14 mouse cellular contexts compared by ENCODE assay signal in the genomic region with DNA sequence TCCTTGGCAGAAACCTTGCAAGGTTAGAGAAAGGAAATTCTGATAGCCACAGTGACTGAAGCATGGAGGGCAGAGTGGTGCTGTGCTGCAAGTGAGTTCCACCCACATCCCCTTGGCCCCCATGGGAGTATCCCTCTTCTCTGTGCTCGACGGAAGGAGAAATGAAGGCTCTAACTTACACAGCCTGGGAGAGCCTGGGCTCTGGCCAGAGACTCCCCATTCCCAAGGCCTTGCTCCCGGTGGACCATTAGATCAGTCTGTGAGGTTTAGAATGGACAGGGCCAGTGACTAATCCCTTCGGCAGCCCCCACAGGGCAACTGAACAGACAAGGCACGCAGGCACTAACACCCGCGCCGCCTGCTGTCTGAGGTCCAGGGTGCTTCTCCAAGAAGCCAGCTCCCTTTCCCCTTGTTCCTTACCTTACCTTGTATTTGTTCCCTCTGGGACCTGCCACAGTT. TPM values are rescaled to one million over a fixed set of nuclear protein-coding genes. Genes with fewer than 3 reads are reported as not detected.
DNase-seq lines count a peak whose midpoint lies in the region; ATAC-seq and TF ChIP-seq lines count a peak whose summit lies in the region.
"Had no signal": no experiment of that assay in that cellular context is flagged by ENCODE, and none has a peak within 500 bp of the region (broad histone marks: within the 10 kb centered on the region; RNA-seq: fewer than 3 reads in every experiment).

No protein-coding gene starts in this region.

- no peaks in the 10 kb centered on the region for H3K4me1 ChIP-seq in intestine, embryonic 14.5 days (replicated peaks; ENCODE audit: control insufficient read depth, insufficient read depth, low read length)
- no peaks in the 10 kb centered on the region for H3K4me1 ChIP-seq in intestine, embryonic 15.5 days (replicated peaks)
- H3K4me1 ChIP-seq: embryonic facial prominence, embryonic 10.5 days; hindbrain, embryonic 13.5 days; lung, embryonic 15.5 days had no signal

- no peaks in the 10 kb centered on the region for H3K79me2 ChIP-seq in macrophage (ENCODE audit: inconsistent target)

- ATAC-seq in intestine, embryonic 14.5 days (replicated peaks; ENCODE audit: low FRiP score, low TSS enrichment, low read depth) = no peak
- ATAC-seq in intestine, embryonic 15.5 days = no peak
- ATAC-seq in Patski = peak; percentile 20

- H3K27ac ChIP-seq in intestine, embryonic 14.5 days (ENCODE audit: low read depth) = no peak overlapping the region
- no peak overlapping the region for H3K27ac ChIP-seq in intestine, embryonic 15.5 days
- peak overlapping the region; percentile 77 for H3K27ac ChIP-seq in macrophage
- H3K27ac ChIP-seq: embryonic facial prominence, embryonic 10.5 days; hindbrain, embryonic 13.5 days; lung, embryonic 15.5 days; midbrain, embryonic 10.5 days; stomach, postnatal 0 days had no signal

- 81% methylated on average over 8 of the region's 8 CpGs for WGBS in intestine, embryonic 14.5 days
- WGBS in intestine, embryonic 15.5 days = 81% methylated on average over 8 of the region's 8 CpGs
- WGBS in macrophage (ENCODE audit: missing documents) = 75% methylated on average over 8 of the region's 8 CpGs

- POLR2A ChIA-PET in Patski (lab: Charles Lee) = no interaction called here

- TF ChIP-seq CTCF in Patski (IDR thresholded peaks at IDR 0.05) = no peak

- peak; percentile 40 for DNase-seq in intestine, embryonic 14.5 days (ENCODE audit: low spot score)
- no peak for DNase-seq in Patski (ENCODE audit: low read depth, low spot score)
- DNase-seq in gastrocnemius, postnatal 25 days = peak; percentile 39
- DNase-seq in urinary bladder, adult 2 months (ENCODE audit: low spot score) = no peak
- no peak for DNase-seq in kidney, postnatal 10 days
- DNase-seq in lung, postnatal 14 days = no peak
- DNase-seq: cerebellum, adult 2 months had no signal

- H3K4me2 ChIP-seq in intestine, embryonic 14.5 days (ENCODE audit: low read length) = no peak overlapping the region
- H3K4me2 ChIP-seq in intestine, embryonic 15.5 days (replicated peaks) = no peak overlapping the region
- H3K4me2 ChIP-seq: hindbrain, embryonic 13.5 days; lung, embryonic 15.5 days had no signal

- H3K9me3 ChIP-seq in intestine, embryonic 14.5 days (ENCODE audit: control insufficient read depth, low read length) = no peaks in the 10 kb centered on the region
- H3K9me3 ChIP-seq in intestine, embryonic 15.5 days = no peaks in the 10 kb centered on the region
- H3K9me3 ChIP-seq: embryonic facial prominence, embryonic 10.5 days; hindbrain, embryonic 13.5 days; lung, embryonic 15.5 days; midbrain, embryonic 10.5 days had no signal

- in situ Hi-C loops in Patski (cut with MboI; ENCODE audit: low pct_unique_long_range_greater_than_20kb) = no loop called here

- no peak overlapping the region for H3K4me3 ChIP-seq in intestine, embryonic 14.5 days (ENCODE audit: low read depth, low read length)
- no peak overlapping the region for H3K4me3 ChIP-seq in intestine, embryonic 15.5 days (replicated peaks)
- no peak overlapping the region for H3K4me3 ChIP-seq in macrophage (ENCODE audit: inconsistent target)
- H3K4me3 ChIP-seq: embryonic facial prominence, embryonic 10.5 days; hindbrain, embryonic 13.5 days; lung, embryonic 15.5 days; midbrain, embryonic 10.5 days had no signal

- H3K36me3 ChIP-seq in intestine, embryonic 14.5 days (ENCODE audit: control insufficient read depth, insufficient read depth, low read length) = 0 out of 2 replicates have a peak, but pooled peaks cover 7% of the 10 kb centered on the region
- 0 out of 2 replicates have a peak, but pooled peaks cover 3% of the 10 kb centered on the region for H3K36me3 ChIP-seq in intestine, embryonic 15.5 days
- 0 out of 2 replicates have a peak, but pooled peaks cover 2% of the 10 kb centered on the region for H3K36me3 ChIP-seq in macrophage (ENCODE audit: inconsistent target)
- H3K36me3 ChIP-seq: embryonic facial prominence, embryonic 10.5 days; lung, embryonic 15.5 days; midbrain, embryonic 10.5 days had no signal

- no peak overlapping the region for H3K9ac ChIP-seq in intestine, embryonic 14.5 days (ENCODE audit: low read length)
- H3K9ac ChIP-seq in intestine, embryonic 15.5 days = no peak overlapping the region
- H3K9ac ChIP-seq: hindbrain, embryonic 13.5 days; lung, embryonic 15.5 days had no signal

- CTCF ChIA-PET in Patski (lab: Charles Lee) = no interaction called here

- H3K27me3 ChIP-seq in intestine, embryonic 14.5 days (replicated peaks; ENCODE audit: control insufficient read depth, insufficient read depth, low read length) = no peaks in the 10 kb centered on the region
- H3K27me3 ChIP-seq in intestine, embryonic 15.5 days (replicated peaks) = no peaks in the 10 kb centered on the region
- no peaks in the 10 kb centered on the region for H3K27me3 ChIP-seq in Patski
- H3K27me3 ChIP-seq: hindbrain, embryonic 13.5 days; lung, embryonic 15.5 days had no signal

RNA-seq across cellular contexts. Expression of gene Sh3glb1, which starts 40.4 kb away (rescaled TPM):
- polyA plus RNA-seq in intestine, embryonic 14.5 days (2014; fragmentation: Nextera tagmentation; extraction: Ambion mirVana) = 93.4 and 95.3 TPM in 2 replicates
- 96.0 and 106 TPM in 2 replicates for polyA plus RNA-seq in intestine, embryonic 15.5 days (2015; fragmentation: Nextera tagmentation; extraction: Ambion mirVana)
- polyA plus RNA-seq in Patski (2021) (161 TPM), macrophage (2018) (204 to 482 TPM (median 327 TPM) in 3 replicates)
- 100 to 1,000 TPM; 289 to 299 TPM for total RNA-seq in gastrocnemius, postnatal 25 days (2021)
- total RNA-seq in macrophage (2018; cell fraction: chromatin; rRNA removed) = 100 to 1,000 TPM in 9 of 26 experiments, 10 to 100 TPM in 17; 50.8 to 138 (median 89.0) TPM
- 100 to 1,000 TPM; 324 to 512 (median 380) TPM for total RNA-seq in macrophage (2018; cell fraction: cytosol; rRNA removed)
- 100 to 1,000 TPM in 21 of 26 experiments, 10 to 100 TPM in 5; 77.4 to 176 (median 127) TPM for total RNA-seq in macrophage (2018; cell fraction: nucleus; rRNA removed)
- polyA plus RNA-seq in urinary bladder, adult 2 months (2012; rRNA removed) = 27.1 and 47.8 TPM in 2 replicates

Comparison
In these comparisons a context has a peak if more than half of its experiments do, and no peak if none do; other contexts are left out.
1. DNase-seq: peak in intestine, embryonic 14.5 days (single experiment) and gastrocnemius, postnatal 25 days (single experiment); none in Patski (single experiment), urinary bladder, adult 2 months (single experiment), kidney, postnatal 10 days (single experiment) and lung, postnatal 14 days (single experiment).